Mouse (Mus musculus) liver, embryonic 14.5 days (tissue): ENCODE measurements around the gene Usp13. TPM values are rescaled to one million over a fixed set of nuclear protein-coding genes. Genes with fewer than 3 reads are reported as not detected.

ENCODE experiments used
- ATAC-seq: fragments of 200-750 bp; cut with Nextera tagmentation; 2 replicates; pipeline ENCODE4 v1.8.0; 2017; ENCODE audit warnings: moderate number of reproducible peaks, mild to moderate bottlenecking, moderate library complexity; ENCODE audit not compliant: insufficient read depth
- DNase-seq, 3 experiments: peaks; one replicate each; pipeline ENCODE4 v3.0.0-alpha.2; 2012 to 2013; ENCODE audit warnings: low read depth in 3 of 3, low spot score in 3 of 3
- H3K27ac ChIP-seq: fragments of 300-500 bp; sonication (generic); 2 replicates; pipeline ENCODE4 v1.5.1; 2014; ENCODE audit warnings: moderate library complexity, mild to moderate bottlenecking, control low read depth, inconsistent platforms
- H3K27me3 ChIP-seq: fragments of 300-500 bp; sonication (generic); 2 replicates; pipeline ENCODE4 v1.6.1; 2014; ENCODE audit warnings: mild to moderate bottlenecking, low read length, moderate library complexity; ENCODE audit not compliant: control insufficient read depth, insufficient read depth
- H3K36me3 ChIP-seq: fragments of 300-500 bp; sonication (generic); replicated peaks from 2 replicates; pipeline ENCODE4 v1.6.1; 2014; ENCODE audit warnings: low read depth; ENCODE audit not compliant: control insufficient read depth, insufficient read depth
- H3K4me1 ChIP-seq, 2 experiments: fragments of 200-500 bp in 1 of 2; fragments of 300-500 bp in 1 of 2; sonication (generic) in 1 of 2; replicated peaks; 2 replicates each; pipeline ENCODE4 v1.6.1; 2012 to 2014; ENCODE audit warnings: antibody characterized with exemption in 1 of 2, inconsistent platforms in 1 of 2, low read length in 1 of 2; ENCODE audit not compliant: control insufficient read depth in 2 of 2, insufficient read depth in 2 of 2
- H3K4me2 ChIP-seq: fragments of 300-500 bp; sonication (generic); 2 replicates; pipeline ENCODE4 v1.6.1; 2014; ENCODE audit warnings: low read depth, mild to moderate bottlenecking, control low read depth, moderate library complexity
- H3K4me3 ChIP-seq, 2 experiments: fragments of 200-500 bp in 1 of 2; fragments of 300-500 bp in 1 of 2; sonication (generic) in 1 of 2; 2 replicates each; pipeline ENCODE4 v1.5.1; 2012 to 2014; ENCODE audit warnings: low read depth in 2 of 2, low read length in 2 of 2, mild to moderate bottlenecking in 2 of 2, control low read depth in 1 of 2, inconsistent platforms in 1 of 2, moderate library complexity in 1 of 2; ENCODE audit not compliant: insufficient read depth in 1 of 2
- H3K9ac ChIP-seq: fragments of 300-500 bp; sonication (generic); replicated peaks from 2 replicates; pipeline ENCODE4 v1.6.1; 2014; ENCODE audit warnings: mild to moderate bottlenecking, control low read depth, moderate library complexity
- H3K9me3 ChIP-seq: fragments of 300-500 bp; sonication (generic); 2 replicates; pipeline ENCODE4 v1.6.1; 2016; ENCODE audit warnings: low read length, mixed read lengths; ENCODE audit not compliant: control insufficient read depth
- CTCF ChIP-seq: IDR thresholded peaks from 2 replicates; pipeline ENCODE4 v1.5.1; 2016; ENCODE audit warnings: antibody characterized with exemption, low read depth, control low read depth
- EP300 ChIP-seq: IDR thresholded peaks from 2 replicates; pipeline ENCODE4 v1.6.1; 2016; ENCODE audit warnings: antibody characterized with exemption, low read depth
- WGBS: fragments of 180-500 bp; shearing (Covaris S2); extraction: QIAGEN DNeasy Blood & Tissue Kit; methylation state at CpG from one replicate; pipeline ENCODE4 v1.1.7; 2014; ENCODE audit not compliant: insufficient replicate concordance; 5-methylcytosine and 5-hydroxymethylcytosine counted together
- polyA plus RNA-seq, 2 experiments: library from polyadenylated mRNA; depleted of rRNA in 1 of 2; stranded (reverse) in 1 of 2; unstranded in 1 of 2; fragments of >200 nt; fragmentation: Nextera tagmentation in 1 of 2; extraction: Ambion mirVana in 1 of 2; gene quantifications; 2 replicates each; pipeline versions ENCODE4 v1.2.1 to v1.2.3; 2012 to 2014

The Usp13 gene
- polyA plus RNA-seq, 2 experiments: 0.09 to 0.18 TPM

DNA sequence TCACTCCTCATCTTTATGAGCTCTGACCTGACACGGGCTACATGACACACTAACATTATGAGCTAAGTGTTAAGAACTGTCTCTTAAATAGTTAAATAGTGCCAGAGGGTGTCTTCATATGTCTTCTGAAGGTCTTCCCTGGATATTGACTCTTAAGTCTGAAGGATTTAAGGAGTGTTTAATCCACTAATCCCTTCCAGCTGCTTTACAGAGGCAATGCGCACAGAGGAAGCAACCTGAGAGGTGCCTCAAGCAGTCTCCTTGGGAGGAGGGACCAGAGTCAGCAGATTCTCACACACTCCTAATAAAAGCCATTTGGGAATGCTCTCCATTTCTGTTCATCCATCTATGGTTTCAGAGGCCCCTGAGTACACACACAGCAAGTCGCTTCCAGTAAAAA, 167.8 kb downstream of the Usp13 start:
- TF ChIP-seq EP300 (no peak), CTCF (no peak)
- H3K9ac ChIP-seq: no peak overlapping the region
- no peaks in the 10 kb centered on the region for H3K9me3 ChIP-seq
- H3K4me2 ChIP-seq: no peak overlapping the region
- H3K36me3 ChIP-seq: no peaks in the 10 kb centered on the region
- H3K4me1 ChIP-seq: no peaks in the 10 kb centered on the region
- 61% methylated on average over 3 of the region's 3 CpGs for WGBS
- no peak overlapping the region for H3K4me3 ChIP-seq
- no peak for ATAC-seq
- H3K27ac ChIP-seq: no peak overlapping the region
- H3K27me3 ChIP-seq: no peaks in the 10 kb centered on the region
- DNase-seq: no peak

Other genes with a start within 250 kb of the Usp13 start
- 3.2 and 4.1 TPM in 2 replicates for gene Gnb4, start 201.0 kb upstream of the Usp13 start, polyA plus RNA-seq (2012; rRNA removed)
- 6.9 and 8.8 TPM in 2 replicates for gene Gnb4, start 201.0 kb upstream of the Usp13 start, polyA plus RNA-seq (2014; fragmentation: Nextera tagmentation; extraction: Ambion mirVana)
- 25.4 and 31.0 TPM in 2 replicates for gene Actl6a, start 111.2 kb upstream of the Usp13 start, polyA plus RNA-seq (2012; rRNA removed)
- gene Actl6a, start 111.2 kb upstream of the Usp13 start, polyA plus RNA-seq (2014; fragmentation: Nextera tagmentation; extraction: Ambion mirVana): 73.7 and 79.8 TPM in 2 replicates
- 90.6 and 112 TPM in 2 replicates for gene Ndufb5, start 80.6 kb upstream of the Usp13 start, polyA plus RNA-seq (2012; rRNA removed)
- gene Ndufb5, start 80.6 kb upstream of the Usp13 start, polyA plus RNA-seq (2014; fragmentation: Nextera tagmentation; extraction: Ambion mirVana): 157 and 163 TPM in 2 replicates
- gene Mrpl47, start 79.9 kb upstream of the Usp13 start, polyA plus RNA-seq (2012; rRNA removed): 5.5 and 8.4 TPM in 2 replicates
- 24.0 and 24.7 TPM in 2 replicates for gene Mrpl47, start 79.9 kb upstream of the Usp13 start, polyA plus RNA-seq (2014; fragmentation: Nextera tagmentation; extraction: Ambion mirVana)